Mouse (Mus musculus): Measurements from ENCODE around the gene Psmd14. TPM values are rescaled to one million over a fixed set of nuclear protein-coding genes. Genes with fewer than 3 reads are reported as not detected.
A peak's percentile ranks its signal among the peaks of the same experiment; 100 is the strongest.

Psmd14 gene
- total and polyA plus RNA-seq, 2 experiments from 2014 or later, result 182 to 243 TPM

DNA sequence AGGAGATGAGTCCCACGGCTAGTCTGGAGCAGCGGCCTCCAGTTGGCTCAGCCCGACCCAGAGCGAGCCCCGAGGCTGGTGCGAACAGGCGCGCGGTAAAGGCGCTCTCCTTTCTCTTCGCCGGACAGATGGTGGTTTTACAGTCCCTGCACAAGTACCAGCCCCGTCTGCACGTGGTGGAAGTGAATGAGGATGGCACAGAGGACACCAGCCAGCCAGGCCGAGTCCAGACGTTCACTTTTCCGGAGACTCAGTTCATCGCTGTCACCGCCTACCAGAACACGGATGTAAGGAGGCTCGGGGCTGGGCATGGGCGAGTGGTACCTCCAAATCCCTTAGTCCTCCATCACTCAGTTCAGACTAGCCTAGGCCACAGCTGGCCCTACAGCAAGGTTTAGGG is 95.7 kb downstream of the Psmd14 start:
- ATAC-seq (peak; percentile 9), DNase-seq (peak; percentile 70)
- Histone ChIP-seq H3K27ac (ENCODE audit: low read depth, low read length) (peak overlapping the region; percentile 93), H3K36me3 (ENCODE audit: insufficient read depth) (0 out of 2 replicates have a peak, but pooled peaks cover 10% of the 10 kb centered on the region), H3K9ac (peak overlapping the region; percentile 82), H3K4me3 (ENCODE audit: low read depth, low read length) (peak overlapping the region; percentile 48), H3K4me2 (ENCODE audit: low read depth) (peak overlapping the region; percentile 81), H3K27me3 (ENCODE audit: insufficient read depth, low read length) (peaks cover 10% of the 10 kb centered on the region; the same call in 1 of the 2 replicates), H3K9me3 (ENCODE audit: low read length) (no peaks in the 10 kb centered on the region), H3K4me1 (ENCODE audit: insufficient read depth) (no peaks in the 10 kb centered on the region)
- WGBS, result 2% methylated on average over 22 of the region's 22 CpGs
- no peak for TF ChIP-seq CTCF (IDR thresholded peaks at IDR 0.05; ENCODE audit: low read depth)

DNA sequence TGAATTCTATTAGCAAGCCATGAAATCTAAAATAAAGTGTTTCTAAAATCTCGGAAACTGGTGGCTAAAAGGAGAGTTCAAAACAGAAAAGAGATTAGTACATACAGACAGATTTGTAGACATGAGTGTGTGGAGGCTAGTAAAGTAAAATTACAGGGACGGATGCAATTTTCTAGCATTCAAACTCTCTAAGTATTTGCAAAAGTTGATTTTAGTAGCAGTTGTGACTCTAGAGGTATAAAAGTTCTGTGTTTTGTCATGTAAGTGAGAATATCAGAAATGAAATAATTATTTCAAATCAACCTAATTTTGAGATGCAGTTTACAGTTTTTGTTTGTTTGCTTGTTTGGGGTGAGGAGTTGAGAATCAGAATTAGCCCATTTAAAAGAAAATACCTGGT is 96.3 kb downstream of the Psmd14 start:
- no peak for TF ChIP-seq CTCF (IDR thresholded peaks at IDR 0.05; ENCODE audit: low read depth)
- no peaks in the 10 kb centered on the region for H3K9me3 ChIP-seq (ENCODE audit: low read length)
- peak overlapping the region; percentile 81 for H3K4me2 ChIP-seq (ENCODE audit: low read depth)
- H3K27me3 ChIP-seq (ENCODE audit: insufficient read depth, low read length), result peaks cover 14% of the 10 kb centered on the region; the same call in 1 of the 2 replicates
- 34% methylated on average over 2 of the region's 2 CpGs for WGBS
- 0 out of 2 replicates have a peak, but pooled peaks cover 13% of the 10 kb centered on the region for H3K36me3 ChIP-seq (ENCODE audit: insufficient read depth)
- no peaks in the 10 kb centered on the region for H3K4me1 ChIP-seq (ENCODE audit: insufficient read depth)
- peak overlapping the region; percentile 82 for H3K9ac ChIP-seq
- DNase-seq, result no peak
- H3K27ac ChIP-seq (ENCODE audit: low read depth, low read length), result 0 out of 2 replicates have a peak overlapping the region, but pooled peaks have one; percentile 9
- peak overlapping the region; percentile 48 for H3K4me3 ChIP-seq (ENCODE audit: low read depth, low read length)
- ATAC-seq, result no peak

DNA sequence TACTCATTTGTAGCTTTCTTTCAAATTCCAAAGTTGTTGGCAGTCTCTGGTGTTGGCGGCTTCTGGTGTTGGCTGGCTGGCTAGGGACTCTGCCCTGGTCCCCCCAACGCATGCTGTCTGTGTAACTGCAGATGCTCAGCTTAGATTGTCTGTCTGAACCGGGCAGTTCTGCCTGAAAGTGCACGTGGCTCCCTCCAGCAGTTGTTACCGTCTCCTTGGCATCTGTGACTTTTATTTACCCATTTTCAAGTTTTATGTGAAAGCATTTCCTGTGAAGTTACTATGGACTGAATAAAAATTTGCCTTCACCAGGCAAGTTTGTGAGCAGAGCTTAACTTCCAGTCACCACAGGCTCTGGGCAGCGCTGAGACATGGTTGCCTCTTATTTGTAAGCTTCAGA is 97.3 kb downstream of the Psmd14 start:
- Histone ChIP-seq H3K27ac (ENCODE audit: low read depth, low read length) (peak overlapping the region; percentile 64), H3K9me3 (ENCODE audit: low read length) (no peaks in the 10 kb centered on the region), H3K4me2 (ENCODE audit: low read depth) (peak overlapping the region; percentile 81), H3K36me3 (ENCODE audit: insufficient read depth) (0 out of 2 replicates have a peak, but pooled peaks cover 13% of the 10 kb centered on the region), H3K27me3 (ENCODE audit: insufficient read depth, low read length) (peaks cover 14% of the 10 kb centered on the region; the same call in 1 of the 2 replicates), H3K9ac (peak overlapping the region; percentile 48), H3K4me3 (ENCODE audit: low read depth, low read length) (peak overlapping the region; percentile 48), H3K4me1 (ENCODE audit: insufficient read depth) (no peaks in the 10 kb centered on the region)
- ATAC-seq, result no peak
- WGBS, result 4% methylated on average over 6 of the region's 6 CpGs
- DNase-seq, result peak; percentile 56
- TF ChIP-seq CTCF (IDR thresholded peaks at IDR 0.05; ENCODE audit: low read depth), result no peak

DNA sequence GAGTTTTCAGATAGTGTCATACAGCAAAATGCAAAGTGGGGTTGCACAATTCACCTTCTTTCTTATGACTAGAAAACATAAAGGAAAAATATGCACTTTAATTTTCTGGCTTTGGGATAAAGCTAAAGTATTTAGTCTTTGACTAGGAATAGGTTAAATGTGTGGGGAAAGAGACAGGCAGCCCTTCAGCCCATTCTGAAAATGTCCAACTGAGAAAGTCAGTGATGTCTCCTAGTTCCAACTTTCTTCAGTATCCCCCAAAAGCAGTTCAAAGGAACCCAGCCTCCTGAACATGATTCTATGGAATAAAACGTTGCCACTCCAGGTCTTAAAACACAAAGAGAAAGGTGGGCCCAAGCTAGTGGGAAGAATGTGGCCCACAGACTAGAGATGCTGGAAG is 97.9 kb downstream of the Psmd14 start:
- no peak for TF ChIP-seq CTCF (IDR thresholded peaks at IDR 0.05; ENCODE audit: low read depth)
- no peaks in the 10 kb centered on the region for H3K4me1 ChIP-seq (ENCODE audit: insufficient read depth)
- peak overlapping the region; percentile 48 for H3K9ac ChIP-seq
- WGBS, result 16% methylated on average over 1 of the region's 1 CpGs
- no peaks in the 10 kb centered on the region for H3K9me3 ChIP-seq (ENCODE audit: low read length)
- ATAC-seq (no peak), DNase-seq (no peak)
- peak overlapping the region; percentile 48 for H3K4me3 ChIP-seq (ENCODE audit: low read depth, low read length)
- peak overlapping the region; percentile 64 for H3K27ac ChIP-seq (ENCODE audit: low read depth, low read length)
- peak overlapping the region; percentile 81 for H3K4me2 ChIP-seq (ENCODE audit: low read depth)
- peaks cover 18% of the 10 kb centered on the region; the same call in 1 of the 2 replicates for H3K27me3 ChIP-seq (ENCODE audit: insufficient read depth, low read length)
- H3K36me3 ChIP-seq (ENCODE audit: insufficient read depth), result 0 out of 2 replicates have a peak, but pooled peaks cover 13% of the 10 kb centered on the region

DNA sequence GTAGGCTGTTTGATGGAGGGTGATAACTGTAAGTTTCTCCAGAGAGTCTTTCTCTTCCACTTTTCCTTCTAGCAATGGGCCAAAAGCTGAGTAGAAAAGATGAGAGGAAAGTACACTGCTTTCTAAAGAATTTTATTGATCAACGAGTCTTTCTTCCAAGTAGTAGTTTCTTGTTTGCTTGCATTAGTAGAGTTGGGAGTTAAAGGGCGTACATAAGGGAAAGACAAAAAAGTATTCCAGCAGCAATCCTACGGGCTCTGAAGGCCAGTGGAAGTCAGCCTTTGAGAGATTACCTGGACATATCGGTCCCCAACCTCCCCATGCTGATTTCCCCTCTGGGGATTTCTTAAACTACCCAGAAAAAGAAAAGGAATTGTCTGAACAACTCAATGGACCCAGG is 99.3 kb downstream of the Psmd14 start:
- Histone ChIP-seq H3K9me3 (ENCODE audit: low read length) (no peaks in the 10 kb centered on the region), H3K27ac (ENCODE audit: low read depth, low read length) (peak overlapping the region; percentile 69; the same call in 1 of the 2 replicates), H3K9ac (peak overlapping the region; percentile 61), H3K4me2 (ENCODE audit: low read depth) (peak overlapping the region; percentile 81), H3K36me3 (ENCODE audit: insufficient read depth) (0 out of 2 replicates have a peak, but pooled peaks cover 13% of the 10 kb centered on the region), H3K4me3 (ENCODE audit: low read depth, low read length) (peak overlapping the region; percentile 48), H3K4me1 (ENCODE audit: insufficient read depth) (no peaks in the 10 kb centered on the region), H3K27me3 (ENCODE audit: insufficient read depth, low read length) (peaks cover 22% of the 10 kb centered on the region; the same call in 1 of the 2 replicates)
- no peak for TF ChIP-seq CTCF (IDR thresholded peaks at IDR 0.05; ENCODE audit: low read depth)
- ATAC-seq (no peak), DNase-seq (peak; percentile 48)
- 46% methylated on average over 4 of the region's 4 CpGs for WGBS

DNA sequence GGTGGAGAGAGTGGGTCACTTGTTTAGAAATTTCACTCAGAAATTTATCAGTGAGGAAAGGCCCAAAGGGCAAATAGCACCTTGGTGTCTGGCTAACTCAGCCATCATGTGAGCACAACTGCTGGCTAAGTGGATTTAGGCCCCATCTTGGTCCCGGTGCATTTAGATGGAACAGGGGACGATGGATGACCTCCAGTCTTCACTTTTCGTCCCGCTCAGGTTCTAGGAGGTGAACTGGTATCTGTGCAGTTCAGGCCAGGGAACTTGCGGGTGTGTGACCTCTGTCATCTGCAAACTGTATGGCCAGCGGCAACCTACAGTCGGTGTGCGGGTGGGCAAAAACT is 99.6 kb downstream of the Psmd14 start:
- peak; percentile 64 for DNase-seq
- peak overlapping the region; percentile 69 for H3K27ac ChIP-seq (ENCODE audit: low read depth, low read length)
- peak overlapping the region; percentile 61 for H3K9ac ChIP-seq
- peak overlapping the region; percentile 48 for H3K4me3 ChIP-seq (ENCODE audit: low read depth, low read length)
- peaks cover 22% of the 10 kb centered on the region; the same call in 1 of the 2 replicates for H3K27me3 ChIP-seq (ENCODE audit: insufficient read depth, low read length)
- H3K9me3 ChIP-seq (ENCODE audit: low read length), result no peaks in the 10 kb centered on the region
- H3K36me3 ChIP-seq (ENCODE audit: insufficient read depth), result 0 out of 2 replicates have a peak, but pooled peaks cover 13% of the 10 kb centered on the region
- peak overlapping the region; percentile 81 for H3K4me2 ChIP-seq (ENCODE audit: low read depth)
- no peak for TF ChIP-seq CTCF (IDR thresholded peaks at IDR 0.05; ENCODE audit: low read depth)
- H3K4me1 ChIP-seq (ENCODE audit: insufficient read depth), result no peaks in the 10 kb centered on the region
- WGBS, result 35% methylated on average over 8 of the region's 8 CpGs
- no peak for ATAC-seq
